Mouse (Mus musculus) liver, adult 2 months (tissue): Measurements from ENCODE around the gene Kif26b.

Source experiments
- CTCF ChIP-seq: fragments of 200-500 bp; IDR thresholded peaks from 2 replicates; pipeline ENCODE4 v1.5.1; 2011; ENCODE audit warnings: low read depth, low read length, control low read depth
- POLR2A ChIP-seq: fragments of 200-500 bp; IDR thresholded peaks from 2 replicates; pipeline ENCODE4 v1.6.1; 2011; ENCODE audit warnings: low read length, control low read depth; ENCODE audit not compliant: insufficient read depth; ENCODE audit errors: extremely low read depth

- TF ChIP-seq CTCF (no peak), POLR2A (no peak)
Measured at GRCm38 (mm10) chr1:178958641-178959040, 429.7 kb downstream of the Kif26b start.
